Mouse (Mus musculus): Measurements from ENCODE around the gene Repin1. TPM values are rescaled to one million over a fixed set of nuclear protein-coding genes. Genes with fewer than 3 reads are reported as not detected.

Repin1 gene
- polyA plus RNA-seq (2021; fragmentation: Nextera tagmentation), result 20.9 and 23.4 TPM in 2 replicates
- long read RNA-seq, experiment 1, transcript Repin1-205 (2 exons, 989 nt), result minor isoform, 16 of 212 reads
- long read RNA-seq, experiment 1, transcript Repin1-206 (2 exons, 1,265 nt), result minor isoform, 13 of 212 reads
- long read RNA-seq, experiment 1, transcript Repin1-204 (3 exons, 3,057 nt), result minor isoform, 21 of 212 reads
- long read RNA-seq, experiment 1, transcript Repin1-201 (3 exons, 3,145 nt), result major isoform, 68 of 212 reads
- long read RNA-seq, experiment 1, partial matches to known transcripts, result 20 of 212 reads
- long read RNA-seq, experiment 1, other reads (novel, unspliced or antisense), result 74 of 212 reads
- long read RNA-seq, experiment 2, transcript Repin1-201 (3 exons, 3,145 nt), result major isoform, 6 of 34 reads
- long read RNA-seq, experiment 2, partial matches to known transcripts, result 20 of 34 reads
- long read RNA-seq, experiment 2, other reads (novel, unspliced or antisense), result 3 of 34 reads

DNA sequence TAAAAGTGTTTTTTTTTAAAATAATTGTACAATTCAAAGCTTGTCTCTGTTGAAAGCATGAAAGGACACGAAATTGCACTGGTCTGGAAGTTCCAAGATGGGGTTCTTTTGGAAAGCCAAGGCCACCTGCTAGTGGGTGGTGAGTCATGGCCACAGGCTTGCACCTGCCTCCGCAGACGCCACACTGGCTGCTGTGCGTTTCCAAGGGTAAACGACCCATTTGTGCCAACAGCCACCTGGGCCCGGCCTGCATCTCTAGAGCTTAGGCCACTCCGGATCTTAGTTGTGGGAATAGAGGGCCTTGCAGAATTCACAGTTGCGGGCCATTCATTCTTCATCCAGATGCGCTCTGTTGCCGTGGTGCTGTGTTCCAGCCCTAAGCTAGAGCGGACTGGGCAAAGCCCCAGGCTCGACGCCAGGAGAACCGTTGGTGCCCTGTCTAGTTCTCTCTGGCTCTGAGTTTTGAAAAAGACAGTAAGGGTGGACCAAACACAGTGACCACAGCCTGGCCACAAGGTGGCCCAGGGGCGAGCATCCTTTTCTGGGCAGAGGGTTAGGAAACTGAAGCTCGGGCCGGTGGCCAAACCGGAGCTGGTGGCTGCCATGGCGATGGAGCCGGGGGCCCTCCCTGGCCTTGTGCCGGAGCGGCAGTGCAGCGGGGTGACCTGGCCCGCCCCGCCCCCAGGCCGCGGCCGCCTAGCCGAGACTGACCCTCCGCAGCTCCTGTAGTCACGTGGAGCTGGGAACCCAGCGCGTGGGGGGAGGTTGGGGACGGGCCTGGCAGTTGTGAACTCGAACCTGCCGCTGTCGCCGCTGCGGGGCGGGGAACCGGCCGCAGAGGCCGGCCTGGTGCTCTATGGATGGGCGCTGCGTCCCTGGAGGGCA, at the start of gene Repin1, which contains the start of gene Gm44965:
TSS of gene Repin1 (plus strand) at position 726 of the 885 bp plus-strand sequence.
TSS of gene Gm44965 (plus strand) at position 784 of the 885 bp plus-strand sequence.

GRCm38 (mm10) chr6:48554280-48555103, 39.2 kb upstream of the Repin1 start, which contains the start of gene Lrrc61:
TSS of gene Lrrc61 (plus strand) at chr6:48554796.

GRCm38 (mm10) chr6:48572572-48573061, 21.1 kb upstream of the Repin1 start, which contains the start of gene Rarres2:
TSS of gene Rarres2 (minus strand) at chr6:48572789.

GRCm38 (mm10) chr6:48589194-48589750, 4.4 kb upstream of the Repin1 start, which contains the start of gene Gm45021:
TSS of gene Gm45021 (plus strand) at chr6:48589610.

GRCm38 (mm10) chr6:48601271-48602079, 7.8 kb downstream of the Repin1 start, which contains the start of gene Zfp775:
TSS of gene Zfp775 (plus strand) at chr6:48602063.

DNA sequence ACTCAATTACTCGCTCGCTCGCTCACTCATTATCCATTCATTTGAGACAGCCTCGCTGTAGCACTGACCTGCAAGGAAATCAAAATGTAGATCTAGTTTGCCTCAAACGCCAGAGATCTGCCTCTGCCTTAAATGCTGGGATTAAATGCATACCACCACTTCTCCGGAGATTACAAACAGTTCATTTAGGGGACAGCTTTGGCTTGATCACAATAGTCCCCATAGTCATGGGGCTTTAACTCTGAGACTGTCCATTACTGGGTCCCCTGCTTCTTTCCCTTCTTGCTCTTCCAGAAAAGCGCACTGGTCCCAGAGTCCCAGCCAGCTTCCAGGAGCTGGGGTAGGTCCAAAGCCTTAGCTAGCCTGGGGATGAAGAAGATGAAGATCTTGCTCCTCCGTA, 32.8 kb downstream of the Repin1 start, which contains the start of gene AI854703:
TSS of gene AI854703 (plus strand) at position 301 of the 400 bp plus-strand sequence.

DNA sequence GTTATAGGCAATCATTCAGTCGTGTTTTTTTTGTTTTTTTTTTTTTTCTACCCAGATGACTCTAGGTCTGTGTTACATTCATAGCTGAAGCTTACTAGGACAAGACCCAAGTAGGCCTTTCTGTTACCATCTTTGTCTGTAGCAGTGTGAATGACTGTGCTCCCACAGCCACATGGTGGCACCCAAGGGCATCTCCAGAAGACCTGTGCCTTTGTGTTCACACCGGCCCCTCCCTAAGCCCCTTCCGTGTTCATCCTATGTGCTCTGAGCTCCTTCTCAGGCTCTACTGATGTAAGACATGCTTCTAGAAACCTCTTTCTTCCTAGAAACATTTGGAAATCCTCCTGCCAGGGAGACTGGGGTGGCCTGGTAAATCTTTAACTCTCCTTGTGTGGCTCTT, 53.3 kb downstream of the Repin1 start, which contains the start of gene Gimap8:
TSS of gene Gimap8 (plus strand) at position 240 of the 400 bp plus-strand sequence.

Other genes starting within 250 kb of the Repin1 start
- 4.4 and 5.4 TPM in 2 replicates for gene Krba1, start 198.3 kb upstream of the Repin1 start, polyA plus RNA-seq (2021; fragmentation: Nextera tagmentation)
- 33.6 and 38.8 TPM in 2 replicates for gene Zfp467, start 148.1 kb upstream of the Repin1 start, polyA plus RNA-seq (2021; fragmentation: Nextera tagmentation)
- gene Sspo, start 145.7 kb upstream of the Repin1 start, polyA plus RNA-seq (2021; fragmentation: Nextera tagmentation), result 0.09 and 0.16 TPM in 2 replicates
- gene Atp6v0e2, start 56.3 kb upstream of the Repin1 start, polyA plus RNA-seq (2021; fragmentation: Nextera tagmentation), result 629 and 681 TPM in 2 replicates
- gene Lrrc61, start 39.1 kb upstream of the Repin1 start, polyA plus RNA-seq (2021; fragmentation: Nextera tagmentation), result 25.9 and 31.8 TPM in 2 replicates
- gene Rarres2, start 21.1 kb upstream of the Repin1 start, polyA plus RNA-seq (2021; fragmentation: Nextera tagmentation), result 24.4 and 29.4 TPM in 2 replicates
- gene Gm45021, start 4.3 kb upstream of the Repin1 start, polyA plus RNA-seq (2021; fragmentation: Nextera tagmentation), result not detected in 2 replicates
- gene Gm44965, start 58 bp downstream of the Repin1 start, polyA plus RNA-seq (2021; fragmentation: Nextera tagmentation), result not detected in 2 replicates
- gene Zfp775, start 8.2 kb downstream of the Repin1 start, polyA plus RNA-seq (2021; fragmentation: Nextera tagmentation), result 5.5 and 8.7 TPM in 2 replicates
- 9.7 and 11.6 TPM in 2 replicates for gene AI854703, start 32.9 kb downstream of the Repin1 start, polyA plus RNA-seq (2021; fragmentation: Nextera tagmentation)
- 0.14 and 0.15 TPM in 2 replicates for gene Gimap8, start 53.4 kb downstream of the Repin1 start, polyA plus RNA-seq (2021; fragmentation: Nextera tagmentation)
- gene Gimap9, start 82.2 kb downstream of the Repin1 start, polyA plus RNA-seq (2021; fragmentation: Nextera tagmentation), result 0.36 and 0.38 TPM in 2 replicates
- 0.20 and 0.39 TPM in 2 replicates for gene Gimap4, start 90.7 kb downstream of the Repin1 start, polyA plus RNA-seq (2021; fragmentation: Nextera tagmentation)
- 2.5 and 3.2 TPM in 2 replicates for gene Gimap6, start 114.3 kb downstream of the Repin1 start, polyA plus RNA-seq (2021; fragmentation: Nextera tagmentation)
- 0.59 TPM in 1 of 2 replicates, not detected in the other for gene Gm28053, start 124.7 kb downstream of the Repin1 start, polyA plus RNA-seq (2021; fragmentation: Nextera tagmentation)
- not detected in 2 replicates for gene Gimap7, start 124.7 kb downstream of the Repin1 start, polyA plus RNA-seq (2021; fragmentation: Nextera tagmentation)
- gene Gimap1, start 145.2 kb downstream of the Repin1 start, polyA plus RNA-seq (2021; fragmentation: Nextera tagmentation), result 2.9 and 3.4 TPM in 2 replicates
- 0.44 and 0.63 TPM in 2 replicates for gene Gimap5, start 152.3 kb downstream of the Repin1 start, polyA plus RNA-seq (2021; fragmentation: Nextera tagmentation)
- gene Gimap3, start 177.0 kb downstream of the Repin1 start, polyA plus RNA-seq (2021; fragmentation: Nextera tagmentation), result 0.10 TPM in 1 of 2 replicates, not detected in the other
- 39.3 and 69.5 TPM in 2 replicates for gene Tmem176a, start 247.0 kb downstream of the Repin1 start, polyA plus RNA-seq (2021; fragmentation: Nextera tagmentation)
- 70.9 and 75.1 TPM in 2 replicates for gene Tmem176b, start 247.6 kb downstream of the Repin1 start, polyA plus RNA-seq (2021; fragmentation: Nextera tagmentation)